Mouse (Mus musculus): ENCODE results near the gene Tmem238. TPM values are rescaled to one million over a fixed set of nuclear protein-coding genes. Genes with fewer than 3 reads are reported as not detected.

Gene Tmem238
- 1 to 10 TPM; 2.2 to 3.2 TPM for total RNA-seq (2023)

DNA sequence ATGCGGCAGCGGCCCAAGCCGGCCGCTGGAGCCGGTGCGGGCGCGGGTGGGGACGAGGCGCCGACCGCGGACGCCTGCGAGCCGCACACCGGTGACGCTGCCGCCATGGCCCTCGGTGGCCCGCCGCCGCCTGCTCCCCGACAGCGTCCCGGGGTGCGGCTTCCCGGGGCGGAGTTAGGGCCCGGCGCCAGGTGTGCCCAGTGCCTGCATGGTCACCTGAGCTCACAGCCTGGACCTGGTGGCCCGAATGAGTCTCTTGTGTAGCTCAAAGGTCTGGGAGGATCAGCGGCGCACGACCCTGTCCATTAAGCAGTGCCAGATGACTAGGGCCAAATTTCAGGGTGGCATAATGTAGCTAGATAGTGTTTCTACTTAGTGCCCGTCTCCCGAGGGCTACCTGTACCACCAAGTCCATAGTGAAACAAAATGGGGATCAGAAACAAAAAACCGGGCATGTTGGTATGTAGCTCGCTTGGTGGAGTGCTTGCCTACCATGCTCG lies at the start of gene Tmem238:
Gene Tmem238, minus strand, starts transcription at position 221 of the 500 bp plus-strand sequence.

DNA sequence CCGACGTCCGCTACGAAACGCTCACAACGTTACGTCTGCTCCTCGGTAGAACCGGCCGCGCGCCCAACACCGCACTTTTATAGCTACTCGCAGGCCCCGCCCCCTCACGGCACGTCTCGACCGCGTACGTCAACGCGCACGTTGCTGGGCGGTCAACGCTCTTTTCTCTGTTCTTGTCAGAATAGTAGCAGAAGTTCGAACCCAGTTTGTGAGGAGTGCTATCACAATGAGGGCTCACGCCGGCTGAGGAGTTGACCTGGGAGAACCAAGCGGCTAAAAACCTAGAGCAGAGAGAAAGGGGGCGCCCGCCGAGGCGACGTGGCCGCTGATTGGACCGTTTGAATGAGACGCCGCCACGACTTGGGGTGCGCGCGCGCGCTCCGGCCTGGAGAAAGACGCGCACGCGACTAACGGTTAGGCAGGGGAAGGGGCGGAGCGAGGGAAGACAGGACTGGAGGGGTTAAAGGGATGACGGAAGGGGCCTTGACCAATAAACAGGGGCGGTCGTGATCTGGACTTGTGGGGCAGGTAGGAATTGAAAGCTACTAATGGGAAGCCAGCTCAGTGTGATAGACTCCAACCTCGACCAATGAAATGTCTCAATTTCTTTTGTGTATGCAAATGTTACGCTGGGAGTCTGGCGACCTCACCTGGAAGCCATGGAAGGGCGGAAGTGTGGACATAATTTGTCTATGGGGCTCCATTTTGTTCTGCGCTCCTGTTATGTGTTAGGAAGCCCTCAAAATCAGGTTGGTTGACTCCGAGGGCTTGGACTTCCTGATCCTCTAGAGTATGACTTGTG lies 23.0 kb upstream of the Tmem238 start, which contains the start of gene Ube2s:
Gene Ube2s, minus strand, starts transcription at position 288 of the 802 bp plus-strand sequence.

DNA sequence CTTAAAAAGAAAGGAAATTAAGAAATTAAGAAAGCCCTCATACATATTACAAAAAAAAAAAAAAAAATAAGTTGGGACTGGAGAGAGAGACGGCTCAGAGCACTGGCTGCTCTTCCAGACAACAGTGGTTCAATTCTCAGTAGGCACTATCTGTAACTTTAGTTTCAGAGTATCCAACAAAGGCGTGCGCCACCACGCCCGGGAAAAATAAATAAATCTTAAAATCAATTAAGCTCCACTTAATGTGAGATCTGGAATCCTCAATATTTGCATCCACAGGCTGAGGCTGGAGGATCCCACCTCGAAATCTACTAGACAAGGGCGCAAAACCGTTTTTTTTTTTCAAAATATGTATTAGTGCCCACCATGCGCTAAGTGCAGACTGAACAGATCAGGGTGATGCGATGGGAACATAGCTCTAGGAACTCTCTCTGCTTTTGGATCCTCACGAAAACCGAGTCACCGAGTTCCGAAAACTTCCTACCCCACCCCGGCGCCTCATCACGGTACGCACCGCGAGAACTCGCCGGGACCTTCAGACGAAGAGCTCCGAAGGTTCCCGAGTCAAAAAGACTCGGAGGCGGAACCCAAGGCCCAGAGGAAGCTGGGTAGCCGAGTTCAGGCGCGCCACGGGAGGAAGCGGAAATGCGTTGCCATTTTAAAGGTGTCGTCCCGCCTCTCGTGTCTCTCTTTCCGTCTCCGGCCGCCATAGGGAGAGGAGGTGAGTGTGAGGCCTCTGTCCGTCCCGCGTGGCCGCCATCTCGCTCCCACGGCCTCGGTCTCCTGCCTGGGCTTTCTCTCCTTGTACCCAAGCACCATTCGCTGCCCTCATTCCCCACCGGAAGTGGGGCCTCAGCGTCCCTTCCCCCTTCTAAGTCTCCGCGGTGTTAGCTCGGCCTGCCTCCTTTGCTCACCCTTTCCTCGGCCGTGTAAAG lies 3.1 kb upstream of the Tmem238 start, which contains the start of gene Rpl28:
Gene Rpl28, plus strand, starts transcription at position 597 of the 935 bp plus-strand sequence.

DNA sequence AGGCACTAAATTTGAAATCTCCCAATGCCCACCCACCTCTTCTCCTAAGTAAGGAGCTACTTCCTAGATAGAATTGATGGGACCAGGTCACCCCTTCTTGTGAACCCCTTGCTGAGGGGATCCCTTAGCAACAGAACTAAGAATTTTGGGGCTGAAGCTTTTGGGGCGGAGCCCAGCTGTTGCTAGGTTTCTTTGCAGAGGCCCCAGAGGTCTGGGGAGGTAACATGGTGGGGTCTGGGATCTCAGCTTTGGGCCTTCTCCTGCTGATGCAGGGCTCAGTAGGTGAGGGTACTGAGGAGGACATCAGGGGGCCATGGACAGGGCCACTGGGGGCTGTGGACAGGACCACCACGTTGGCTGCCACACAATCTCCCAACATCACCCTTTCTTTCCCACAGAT lies 6.7 kb downstream of the Tmem238 start, which contains the start of the genes Il11 and Tmem190:
Gene Il11, minus strand, starts transcription at position 101 of the 400 bp plus-strand sequence.
Gene Tmem190, plus strand, starts transcription at position 179 of the 400 bp plus-strand sequence.

DNA sequence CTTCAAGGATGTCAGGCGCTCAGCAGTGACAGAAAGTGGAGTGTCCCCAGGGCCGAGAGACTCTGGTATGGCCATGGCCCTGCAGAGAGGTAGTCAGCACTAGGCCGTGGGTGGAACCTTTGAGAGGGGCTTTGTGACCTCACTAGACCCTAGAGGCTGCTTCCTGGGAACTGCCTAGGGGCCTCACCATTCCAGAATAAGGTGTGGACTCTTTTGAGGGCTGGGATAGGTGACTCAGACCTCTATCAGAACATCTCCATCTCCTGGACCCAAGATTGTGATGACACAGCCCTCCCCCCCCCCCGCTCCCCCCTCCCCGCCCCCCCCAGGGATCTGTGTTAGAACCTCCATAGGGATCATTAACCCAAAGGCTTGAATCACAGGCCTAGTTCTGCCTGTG lies 18.3 kb downstream of the Tmem238 start, which contains the start of gene Fam71e2:
Gene Fam71e2, minus strand, starts transcription at position 101 of the 400 bp plus-strand sequence.

DNA sequence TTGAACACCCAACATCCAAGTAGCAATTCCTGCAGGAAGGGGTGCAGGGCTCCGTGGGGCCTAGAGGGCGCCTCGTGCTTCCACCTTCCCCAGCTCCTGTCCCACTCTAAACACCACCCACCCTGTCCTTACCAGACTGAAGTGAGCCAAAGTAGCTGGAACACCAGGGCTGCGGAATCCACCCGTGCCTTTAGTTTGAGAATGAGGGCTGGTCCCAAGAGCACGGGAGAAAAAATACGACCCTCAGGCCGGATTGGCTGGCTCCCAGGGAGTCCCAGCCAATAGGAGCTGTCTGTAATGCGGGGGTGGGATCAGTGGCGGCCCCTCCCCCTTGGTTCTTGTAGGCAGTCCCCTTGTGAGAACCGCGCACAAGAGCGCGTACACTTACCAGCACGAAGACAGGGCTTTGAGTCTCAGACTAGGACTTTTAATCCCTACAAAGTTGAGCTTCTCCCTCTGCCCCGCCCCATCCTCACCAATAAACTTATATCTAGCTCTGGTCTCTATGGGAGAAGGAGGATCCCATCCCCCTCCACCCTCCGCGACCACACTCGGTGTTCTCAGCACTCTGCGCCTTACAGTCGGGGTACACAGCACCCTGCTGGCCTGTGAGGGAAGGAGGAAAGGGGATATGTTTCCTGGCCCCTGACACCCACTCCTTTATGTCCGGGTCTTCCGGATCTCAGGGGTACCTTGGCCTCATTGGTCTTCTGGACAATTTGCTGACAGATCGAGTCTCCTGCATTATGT lies 36.5 kb downstream of the Tmem238 start, which contains the start of gene Cox6b2:
Gene Cox6b2, minus strand, starts transcription at position 274 of the 750 bp plus-strand sequence.

DNA sequence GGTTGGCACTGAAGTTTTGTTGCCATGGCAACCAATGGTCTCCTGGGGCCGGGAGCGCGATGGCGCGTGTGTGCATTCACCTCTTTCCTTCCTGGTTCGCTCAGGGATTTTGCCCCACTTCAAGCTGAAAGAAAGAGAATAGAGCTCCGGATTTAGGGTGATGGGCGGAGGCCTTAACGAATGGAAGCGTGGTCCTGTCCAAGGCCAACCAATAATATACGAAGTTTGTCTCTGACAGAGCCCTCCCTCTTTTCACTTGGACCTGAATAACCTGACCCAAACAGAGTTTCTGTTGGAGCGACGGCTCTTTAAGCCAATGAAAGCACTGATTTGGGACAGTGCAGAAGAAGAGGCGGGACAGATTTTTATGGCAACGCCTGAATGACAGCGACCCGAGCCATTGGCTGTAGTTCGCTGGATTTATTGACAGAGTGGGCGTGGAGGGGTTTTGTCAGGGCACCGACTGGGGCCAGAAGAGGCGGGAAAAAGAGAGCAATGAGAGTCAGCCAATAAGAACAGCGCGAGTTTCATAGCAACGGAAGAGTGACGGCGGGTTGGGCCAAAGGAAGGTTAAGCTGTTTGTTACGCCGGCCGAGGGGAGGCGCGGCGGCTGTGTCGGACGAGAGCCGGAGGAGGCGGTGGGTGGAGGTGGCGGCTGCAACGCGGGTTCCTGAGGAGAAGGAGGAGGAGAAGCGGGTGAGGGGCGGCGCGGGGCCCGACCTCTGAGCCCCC lies 49.7 kb downstream of the Tmem238 start, which contains the start of gene Kmt5c:
Gene Kmt5c, plus strand, starts transcription at position 572 of the 732 bp plus-strand sequence.

Other genes with a start within 250 kb of the Tmem238 start
- gene Syt5, start 242.1 kb downstream of the Tmem238 start, total RNA-seq (2023): not detected
- not detected for gene Ptprh, start 185.6 kb downstream of the Tmem238 start, total RNA-seq (2023)
- gene Tmem86b, start 158.2 kb downstream of the Tmem238 start, total RNA-seq (2023): 10 to 100 TPM; 50.4 to 62.8 TPM
- 100 to 1,000 TPM; 242 to 257 TPM for gene Ppp6r1, start 130.6 kb downstream of the Tmem238 start, total RNA-seq (2023)
- 10 to 100 TPM; 52.2 to 54.9 TPM for gene Hspbp1, start 104.6 kb downstream of the Tmem238 start, total RNA-seq (2023)
- not detected for gene Brsk1, start 99.1 kb downstream of the Tmem238 start, total RNA-seq (2023)
- 1 to 10 TPM; 2.9 to 3.5 TPM for gene Tmem150b, start 64.4 kb downstream of the Tmem238 start, total RNA-seq (2023)
- gene Kmt5c, start 49.5 kb downstream of the Tmem238 start, total RNA-seq (2023): 100 to 1,000 TPM; 100 to 105 TPM
- 1 to 10 TPM; 2.7 to 6.8 TPM for gene Cox6b2, start 36.6 kb downstream of the Tmem238 start, total RNA-seq (2023)
- not detected for gene Fam71e2, start 18.4 kb downstream of the Tmem238 start, total RNA-seq (2023)
- not detected for gene Il11, start 6.8 kb downstream of the Tmem238 start, total RNA-seq (2023)
- not detected for gene Tmem190, start 6.7 kb downstream of the Tmem238 start, total RNA-seq (2023)
- gene Rpl28, start 3.2 kb upstream of the Tmem238 start, total RNA-seq (2023): 1,000 to 10,000 TPM; 1,616 to 1,738 TPM
- 100 to 1,000 TPM; 115 to 155 TPM for gene Ube2s, start 22.9 kb upstream of the Tmem238 start, total RNA-seq (2023)
- gene Shisa7, start 55.0 kb upstream of the Tmem238 start, total RNA-seq (2023): 1 to 10 TPM; 1.5 to 2.2 TPM
- 10 to 100 TPM in 1 of 2 experiments, 1 to 10 TPM in 1; 8.1 to 13.1 TPM for gene Isoc2b, start 80.6 kb upstream of the Tmem238 start, total RNA-seq (2023)
- gene Isoc2a, start 87.5 kb upstream of the Tmem238 start, total RNA-seq (2023): 10 to 100 TPM; 11.1 to 11.2 TPM
- not detected for gene Gm36210, start 116.9 kb upstream of the Tmem238 start, total RNA-seq (2023)
- gene Zfp628, start 125.6 kb upstream of the Tmem238 start, total RNA-seq (2023): 10 to 100 TPM; 32.8 to 34.2 TPM
- gene Nat14, start 132.4 kb upstream of the Tmem238 start, total RNA-seq (2023): 10 to 100 TPM in 1 of 2 experiments, 1 to 10 TPM in 1; 6.6 to 10.6 TPM
- under 1 TPM in 1 of 2 experiments, not detected in 1; 0.41 TPM for gene Ssc5d, start 136.1 kb upstream of the Tmem238 start, total RNA-seq (2023)
- under 1 TPM; 0.33 to 0.87 TPM for gene Sbk2, start 174.8 kb upstream of the Tmem238 start, total RNA-seq (2023)
- not detected for gene Sbk3, start 181.5 kb upstream of the Tmem238 start, total RNA-seq (2023)
- gene Zfp579, start 206.5 kb upstream of the Tmem238 start, total RNA-seq (2023): 10 to 100 TPM; 20.7 to 31.7 TPM
- gene Zfp524, start 224.8 kb upstream of the Tmem238 start, total RNA-seq (2023): 10 to 100 TPM; 10.5 to 12.3 TPM
- gene Fiz1, start 225.0 kb upstream of the Tmem238 start, total RNA-seq (2023): 10 to 100 TPM; 54.8 to 57.0 TPM
- not detected for gene Gm44973, start 225.8 kb upstream of the Tmem238 start, total RNA-seq (2023)
- 10 to 100 TPM; 47.6 to 56.7 TPM for gene Zfp865, start 230.7 kb upstream of the Tmem238 start, total RNA-seq (2023)
- not detected for gene Ccdc106, start 230.9 kb upstream of the Tmem238 start, total RNA-seq (2023)
- gene 4632433K11Rik, start 244.5 kb upstream of the Tmem238 start, total RNA-seq (2023): not detected
- 1 to 10 TPM; 5.8 to 7.0 TPM for gene Zfp784, start 248.8 kb upstream of the Tmem238 start, total RNA-seq (2023)